Mouse (Mus musculus): ENCODE measurements at regions not wholly inside any gene's neighbourhood (a gene's known extent, or its start where the extent isn't known, plus 50 kb on each side); places are given as distances from the start of the nearest gene placed in this dataset.

- no peak for DNase-seq (ENCODE audit: low read depth, low spot score)
Measured at GRCm38 (mm10) chr8:127894284-127894683, 464.1 kb upstream of the Nrp1 start.

- DNase-seq (ENCODE audit: low read depth, low spot score): no peak
Measured at GRCm38 (mm10) chr8:127908436-127908835, 450.0 kb upstream of the Nrp1 start.

GRCm38 (mm10) chr8:127909580-127909979, 448.8 kb upstream of the Nrp1 start:
- no peak for DNase-seq (ENCODE audit: low read depth, low spot score)

- no peak for DNase-seq (ENCODE audit: low read depth, low spot score)
Measured at GRCm38 (mm10) chr8:127914086-127914485, 444.3 kb upstream of the Nrp1 start.

- no peak for DNase-seq (ENCODE audit: low read depth, low spot score)
Measured at GRCm38 (mm10) chr8:127914914-127915313, 443.5 kb upstream of the Nrp1 start.

GRCm38 (mm10) chr8:127915591-127916028, 442.8 kb upstream of the Nrp1 start:
- DNase-seq (ENCODE audit: low read depth, low spot score): no peak

- no peak for DNase-seq (ENCODE audit: low read depth, low spot score)
Measured at GRCm38 (mm10) chr8:127921925-127922324, 436.5 kb upstream of the Nrp1 start.

- DNase-seq (ENCODE audit: low read depth, low spot score): no peak
Measured at GRCm38 (mm10) chr8:127923321-127923720, 435.1 kb upstream of the Nrp1 start.

- DNase-seq (ENCODE audit: low read depth, low spot score): no peak
Measured at GRCm38 (mm10) chr8:127932276-127932675, 426.1 kb upstream of the Nrp1 start.

GRCm38 (mm10) chr8:127936792-127937435, 421.5 kb upstream of the Nrp1 start:
- DNase-seq (ENCODE audit: low read depth, low spot score): no peak

- DNase-seq (ENCODE audit: low read depth, low spot score): no peak
Measured at GRCm38 (mm10) chr8:127939284-127939985, 419.0 kb upstream of the Nrp1 start.

GRCm38 (mm10) chr8:127939986-127940359, 418.4 kb upstream of the Nrp1 start:
- DNase-seq (ENCODE audit: low read depth, low spot score): no peak

- no peak for DNase-seq (ENCODE audit: low read depth, low spot score)
Measured at GRCm38 (mm10) chr8:127942319-127942718, 416.1 kb upstream of the Nrp1 start.

GRCm38 (mm10) chr8:127944955-127945498, 413.4 kb upstream of the Nrp1 start:
- no peak for DNase-seq (ENCODE audit: low read depth, low spot score)

GRCm38 (mm10) chr8:127957571-127957970, 400.8 kb upstream of the Nrp1 start:
- DNase-seq (ENCODE audit: low read depth, low spot score): no peak

- no peak for DNase-seq (ENCODE audit: low read depth, low spot score)
Measured at GRCm38 (mm10) chr8:127958351-127959044, 399.9 kb upstream of the Nrp1 start.

- DNase-seq (ENCODE audit: low read depth, low spot score): no peak
Measured at GRCm38 (mm10) chr8:127962862-127963261, 395.5 kb upstream of the Nrp1 start.

GRCm38 (mm10) chr8:127963625-127964024, 394.8 kb upstream of the Nrp1 start:
- no peak for DNase-seq (ENCODE audit: low read depth, low spot score)

- no peak for DNase-seq (ENCODE audit: low read depth, low spot score)
Measured at GRCm38 (mm10) chr8:127964801-127965200, 393.6 kb upstream of the Nrp1 start.

GRCm38 (mm10) chr8:127965341-127965740, 393.1 kb upstream of the Nrp1 start:
- no peak for DNase-seq (ENCODE audit: low read depth, low spot score)

GRCm38 (mm10) chr8:127968026-127968425, 390.4 kb upstream of the Nrp1 start:
- no peak for DNase-seq (ENCODE audit: low read depth, low spot score)

GRCm38 (mm10) chr8:127973194-127973593, 385.2 kb upstream of the Nrp1 start:
- DNase-seq (ENCODE audit: low read depth, low spot score): no peak
